Mouse (Mus musculus) 416B (cell line): ENCODE data around the gene E330021D16Rik.
A peak's percentile ranks its signal among the peaks of the same experiment; 100 is the strongest.
"Not testable (repeated sequence)": the region's sequence is repeated elsewhere in the genome, so short reads cannot be mapped to it uniquely, and the experiment has no call there.

Source experiments
- DNase-seq: peaks from one replicate; pipeline ENCODE4 v3.0.0; 2011; ENCODE audit warnings: low read depth

E330021D16Rik gene

GRCm38 (mm10) chr6:136415133-136415775 is at the start of gene E330021D16Rik:
Gene E330021D16Rik, minus strand, starts transcription at chr6:136415569.
- no peak for DNase-seq

DNA sequence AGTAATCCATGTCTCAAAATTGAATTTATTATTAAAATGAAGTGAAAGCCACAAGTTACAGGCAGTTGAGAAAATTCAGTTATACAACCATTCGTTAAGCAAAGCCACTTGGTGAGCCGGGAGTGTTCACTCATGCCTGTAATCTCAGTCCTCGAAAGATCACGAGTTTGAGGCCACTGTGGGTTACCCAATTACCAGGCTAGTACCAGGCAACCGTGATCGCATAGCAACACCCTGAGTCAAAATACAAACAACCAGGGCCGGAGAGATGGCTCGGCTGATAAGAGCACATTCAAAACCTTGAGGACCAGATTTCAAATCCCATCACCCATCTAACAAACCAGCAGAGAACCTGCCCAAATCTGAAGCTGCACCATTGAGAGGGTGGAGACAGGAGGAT is 49.7 kb upstream of the E330021D16Rik start:
- DNase-seq, result peak; percentile 75

- DNase-seq, result peak; percentile 87
These were observed 48.8 kb upstream of the E330021D16Rik start for GRCm38 (mm10) chr6:136464121-136464621.

DNA sequence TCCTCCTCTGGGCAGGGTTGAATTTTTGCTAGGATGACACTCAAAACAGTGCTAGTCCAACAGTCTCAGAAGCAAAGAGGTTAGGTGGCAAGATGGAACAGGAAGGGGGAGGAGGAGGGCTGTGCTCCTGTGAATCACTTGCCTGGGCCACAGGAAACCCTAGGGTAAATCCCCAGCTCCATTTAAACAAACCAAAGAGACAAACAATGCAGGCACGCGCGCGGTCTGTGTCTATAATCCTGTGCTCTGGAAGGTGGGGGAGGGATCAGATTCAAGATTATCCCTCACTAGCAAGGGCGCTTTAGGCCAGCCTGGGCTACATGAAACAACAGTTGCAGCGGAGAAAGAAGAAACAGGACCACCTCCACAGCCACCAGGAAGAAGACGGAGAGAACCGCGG is 48.1 kb upstream of the E330021D16Rik start:
- peak; percentile 89 for DNase-seq

GRCm38 (mm10) chr6:136459156-136459555 is 43.8 kb upstream of the E330021D16Rik start:
- DNase-seq, result no peak

DNA sequence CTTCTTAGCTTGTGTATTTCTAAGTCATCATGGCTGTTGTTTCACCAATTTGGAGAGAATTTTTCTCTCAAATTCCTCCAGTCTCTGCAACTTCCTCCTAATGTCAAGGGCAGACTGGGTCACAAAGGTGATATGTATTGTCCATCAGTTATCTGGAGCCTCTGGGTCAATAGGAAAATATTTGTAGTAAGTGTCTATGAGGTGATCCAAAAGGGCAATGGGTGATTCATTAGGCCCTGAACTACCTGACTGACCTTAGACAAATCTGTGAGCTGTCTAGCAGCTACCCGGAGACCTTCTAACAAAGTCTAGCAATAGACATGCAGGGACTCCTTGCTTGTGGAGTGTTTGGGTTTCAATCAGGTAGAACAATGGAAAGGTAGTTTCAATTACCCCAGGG is 40.9 kb upstream of the E330021D16Rik start:
- DNase-seq, result no peak

DNA sequence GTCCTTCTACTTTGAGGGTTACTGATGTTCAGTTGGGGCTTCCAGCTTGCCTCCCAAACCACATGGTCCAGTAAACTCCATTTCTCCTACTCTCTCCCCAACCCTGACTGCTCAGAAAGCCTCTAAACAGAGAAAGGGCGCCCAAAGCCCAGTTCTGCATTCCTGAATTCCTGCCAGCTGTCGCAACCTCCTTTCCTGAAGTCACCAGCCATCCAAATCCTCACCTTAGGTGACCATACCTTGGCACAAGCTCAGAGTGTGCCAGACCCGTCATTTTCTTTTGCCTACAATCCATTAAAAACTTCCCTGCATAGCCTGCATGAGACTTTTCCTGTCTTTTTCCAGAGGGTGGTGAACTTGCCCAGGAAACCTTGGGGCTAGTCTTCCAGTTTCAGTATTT is 40.3 kb upstream of the E330021D16Rik start:
- no peak for DNase-seq

DNA sequence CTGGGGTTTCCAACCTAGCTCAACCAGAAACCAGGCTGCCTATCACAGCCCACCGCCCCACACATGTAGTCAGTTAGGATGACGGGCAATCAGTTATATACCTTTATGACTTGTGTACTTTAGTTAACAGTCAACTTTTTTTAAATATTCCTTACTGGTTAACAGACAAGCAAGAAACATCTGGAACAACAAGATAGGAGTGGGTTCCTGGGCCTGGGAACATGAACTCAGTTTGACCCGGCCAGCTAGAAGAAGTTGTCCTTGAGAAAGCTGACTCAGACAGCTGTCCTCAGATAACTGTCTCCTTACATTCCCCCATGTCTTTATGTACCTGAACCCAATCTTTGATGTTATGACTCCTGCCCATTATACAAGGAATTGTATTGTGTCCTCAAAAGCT is 37.3 kb upstream of the E330021D16Rik start:
- peak; percentile 56 for DNase-seq

- DNase-seq, result no peak
These were observed 35.5 kb upstream of the E330021D16Rik start for GRCm38 (mm10) chr6:136450863-136451262.

GRCm38 (mm10) chr6:136449930-136450329 is 34.6 kb upstream of the E330021D16Rik start:
- DNase-seq, result peak; percentile 93

DNA sequence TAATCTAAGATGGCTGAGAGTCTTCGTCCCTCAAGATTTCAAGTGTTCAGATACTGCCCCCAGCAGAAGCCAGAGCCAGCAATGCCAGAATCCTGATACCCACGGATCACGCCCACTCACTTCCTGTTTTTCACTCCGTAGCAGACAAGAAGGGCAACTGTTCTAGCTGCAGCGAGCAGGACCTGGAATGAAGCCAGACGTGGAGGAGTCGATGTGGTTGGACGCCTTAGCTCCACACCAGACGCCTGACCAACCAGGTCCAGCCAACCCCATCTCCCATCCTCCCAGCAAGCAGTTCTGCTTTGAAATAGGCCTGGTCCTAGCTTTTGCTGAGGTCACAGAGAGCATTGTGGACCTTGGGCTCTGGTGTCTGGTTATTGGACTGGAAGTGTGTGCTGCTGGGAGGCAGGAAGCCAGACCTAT is 33.9 kb upstream of the E330021D16Rik start:
- peak; percentile 99 for DNase-seq

- DNase-seq, result not testable (repeated sequence)
These were observed 23.8 kb upstream of the E330021D16Rik start for GRCm38 (mm10) chr6:136439205-136439604.

DNA sequence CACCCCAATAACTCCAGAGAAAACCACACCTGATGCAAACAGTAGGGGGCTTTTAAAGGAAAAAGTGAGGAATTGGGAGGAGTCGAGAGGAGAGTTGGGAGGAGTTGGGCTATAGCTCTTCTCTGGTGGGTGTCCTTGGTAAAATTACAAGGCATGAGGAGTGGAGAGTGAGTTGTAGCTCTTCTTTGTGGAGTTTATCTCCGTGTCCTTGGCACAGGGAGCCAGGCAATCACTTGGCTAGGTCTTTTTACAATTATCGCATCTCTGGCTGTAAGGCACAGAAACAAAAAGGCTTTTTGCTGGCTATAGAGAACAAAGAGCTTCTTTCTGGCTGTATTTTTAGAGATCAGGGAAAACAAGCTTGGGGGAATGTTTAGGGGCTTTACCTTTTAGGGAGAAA is 20.8 kb upstream of the E330021D16Rik start:
- not testable (repeated sequence) for DNase-seq

DNA sequence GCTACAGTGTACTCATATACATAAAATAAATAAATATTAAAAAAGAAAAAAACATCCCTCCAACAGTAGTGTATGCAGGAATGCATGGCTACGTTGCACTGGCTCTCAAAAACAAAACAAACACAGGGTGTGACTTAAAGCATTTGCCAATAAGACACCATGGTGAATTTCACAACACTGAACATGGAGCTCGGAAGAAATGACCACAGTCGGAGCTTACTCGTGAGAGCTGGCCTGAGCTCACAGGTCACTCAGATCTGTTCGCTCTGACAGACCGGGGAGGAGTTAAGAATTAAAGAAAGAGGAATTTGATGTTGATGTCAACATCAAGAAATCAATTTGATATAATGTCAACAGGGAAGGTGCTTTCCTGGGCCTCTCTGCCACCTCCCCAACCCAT is 18.2 kb upstream of the E330021D16Rik start:
- DNase-seq, result peak; percentile 46

GRCm38 (mm10) chr6:136431896-136432248 is 16.5 kb upstream of the E330021D16Rik start:
- no peak for DNase-seq

GRCm38 (mm10) chr6:136431169-136431895 is 16.0 kb upstream of the E330021D16Rik start:
- DNase-seq, result peak; percentile 95

DNA sequence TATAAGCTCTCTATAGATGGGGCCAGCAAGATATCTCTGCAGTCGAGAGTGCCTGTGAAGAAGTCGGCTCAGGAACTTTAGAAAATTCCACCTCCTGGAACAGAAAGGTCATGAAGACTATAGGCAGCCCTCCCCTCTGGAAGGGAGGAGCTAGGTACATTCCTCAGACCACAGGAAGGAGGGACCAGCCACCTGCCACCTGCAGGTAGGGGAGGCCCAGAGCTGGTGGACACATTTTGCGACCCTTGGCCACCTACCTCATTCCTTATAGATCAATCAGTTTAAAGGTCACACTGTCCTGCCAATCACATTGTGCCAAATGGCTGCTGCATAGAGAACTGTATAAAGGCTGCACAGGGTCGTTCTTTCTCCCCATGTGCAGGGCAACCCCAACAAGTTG is 14.1 kb upstream of the E330021D16Rik start:
- DNase-seq, result no peak

DNA sequence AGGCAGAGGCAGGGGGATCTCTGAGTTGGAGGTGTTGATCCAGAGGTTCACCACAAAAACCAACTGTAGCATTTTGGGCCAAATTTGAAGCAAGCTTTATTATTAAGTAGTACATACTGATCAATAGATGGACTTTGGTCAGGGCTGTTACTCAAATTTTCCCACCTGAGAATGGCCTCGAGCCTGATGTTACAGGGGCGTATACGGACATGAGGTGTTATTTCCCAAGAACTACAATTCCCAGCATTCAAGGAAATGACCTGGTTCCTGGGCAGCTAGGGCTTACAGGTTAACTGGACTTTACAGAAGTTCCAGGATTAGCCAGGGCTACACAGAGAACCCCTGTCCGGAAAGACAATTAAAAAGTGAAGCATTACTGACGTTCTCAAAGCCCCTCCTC is 13.0 kb upstream of the E330021D16Rik start:
- DNase-seq, result no peak

DNA sequence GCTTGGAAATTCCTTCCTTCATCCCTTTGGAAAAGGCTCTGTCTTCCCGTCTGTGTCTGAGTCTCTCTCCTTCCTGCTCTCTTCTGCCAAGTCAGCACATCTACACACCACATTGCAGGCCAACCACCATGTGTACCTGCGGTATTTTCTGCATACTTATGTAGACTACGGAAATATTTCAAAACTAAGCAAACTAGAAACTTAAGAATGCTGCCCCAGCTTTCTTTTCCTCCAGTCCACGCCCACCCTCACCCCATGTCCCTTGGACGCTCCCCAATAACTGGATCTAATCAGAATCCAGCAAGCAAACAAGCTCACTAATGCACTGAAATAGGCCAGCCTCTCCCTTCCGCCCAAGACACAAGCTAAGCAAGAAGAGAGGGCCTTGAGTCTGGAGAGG is 11.9 kb upstream of the E330021D16Rik start:
- no peak for DNase-seq

DNA sequence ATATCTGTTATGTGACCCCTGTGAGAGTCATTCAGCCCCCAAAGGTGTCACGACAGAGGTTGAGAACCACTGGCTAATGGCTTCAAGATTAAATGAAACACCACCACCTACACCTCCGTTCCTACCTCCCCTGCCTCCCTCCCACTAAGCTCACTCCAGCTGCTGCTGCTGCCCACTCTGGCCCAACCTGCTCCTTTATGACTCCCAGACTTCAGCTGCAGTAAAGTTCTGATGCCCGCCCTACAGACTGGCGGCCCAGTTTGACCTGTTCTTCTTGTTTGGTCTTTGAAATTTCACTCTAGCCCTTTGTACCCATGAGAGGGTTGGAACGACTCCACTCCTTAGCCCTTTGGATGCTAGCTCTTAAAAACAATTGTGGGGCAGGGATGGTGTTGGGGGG is 10.6 kb upstream of the E330021D16Rik start:
- no peak for DNase-seq

DNA sequence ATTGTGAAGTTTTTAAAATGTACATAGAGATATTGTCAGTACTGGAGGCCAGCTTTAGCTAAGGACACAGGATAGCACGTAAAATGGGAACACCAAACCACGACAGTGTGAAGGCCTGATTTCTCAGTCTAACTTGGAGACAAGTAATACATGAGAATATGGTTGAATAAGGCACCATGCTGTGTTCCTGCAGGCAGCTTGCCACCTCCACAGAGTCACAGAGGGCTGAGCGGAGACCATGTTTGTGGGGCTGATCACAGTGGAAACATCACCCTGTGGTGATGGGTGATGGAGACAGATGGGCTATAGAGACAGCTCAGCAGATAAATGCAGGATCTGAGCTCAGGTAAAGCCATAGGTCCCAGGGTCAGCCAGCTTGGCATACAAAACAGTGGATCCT is 8.8 kb upstream of the E330021D16Rik start:
- no peak for DNase-seq

DNA sequence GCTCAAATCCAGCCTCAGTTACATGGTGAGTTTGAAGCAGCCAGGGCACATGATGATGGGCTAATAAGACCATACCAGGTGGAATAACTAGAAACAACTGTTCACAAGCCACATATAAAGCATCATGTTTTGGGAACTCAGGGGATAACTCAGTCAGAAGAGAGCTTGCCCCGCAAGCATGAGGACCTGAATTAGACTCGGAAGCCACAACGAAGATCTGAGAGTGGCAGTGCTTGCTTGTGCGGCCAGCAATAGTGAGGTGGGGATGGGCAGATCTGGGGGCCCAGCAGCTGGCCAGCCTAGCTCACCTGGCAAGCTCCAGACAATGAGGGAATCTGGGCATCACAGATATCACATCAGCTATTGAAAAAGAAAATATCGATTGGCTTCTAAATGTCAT is 7.8 kb upstream of the E330021D16Rik start:
- no peak for DNase-seq

DNA sequence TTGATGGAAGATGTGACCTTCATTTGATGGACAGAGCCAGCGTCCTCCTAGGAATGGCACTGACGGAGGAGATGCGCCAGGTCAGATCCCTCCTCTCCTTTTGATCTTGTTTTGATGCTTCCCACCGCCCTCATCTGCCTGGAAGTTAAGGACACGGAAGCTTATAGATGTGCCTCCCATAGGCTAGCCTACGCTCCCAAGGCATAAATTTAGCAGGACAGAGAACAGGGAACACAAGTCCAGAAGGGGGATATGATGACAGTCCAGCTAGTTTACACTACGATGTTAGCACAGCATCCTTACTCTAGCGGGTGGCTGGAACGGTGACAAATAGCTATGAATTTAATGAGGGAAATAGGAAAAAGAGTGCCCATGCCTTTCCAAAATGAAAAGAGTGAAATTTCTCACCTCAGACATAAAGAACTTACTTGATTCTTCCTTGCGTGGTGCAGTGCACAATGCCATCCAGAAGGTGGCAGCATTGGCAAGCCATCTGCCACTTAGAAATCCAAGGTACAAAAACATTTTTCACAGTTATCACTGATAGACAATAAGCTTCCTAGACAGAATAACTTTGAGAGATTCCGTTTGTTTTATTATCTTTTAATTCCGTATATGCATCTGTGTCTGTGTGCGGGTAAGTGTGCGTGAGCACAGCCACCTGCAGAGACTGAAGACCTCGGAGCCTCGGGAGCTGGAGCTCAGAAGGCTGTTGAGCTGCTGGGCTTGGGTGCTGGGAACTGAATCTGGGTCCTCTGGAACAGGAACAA is 6.9 kb upstream of the E330021D16Rik start:
- peak; percentile 86 for DNase-seq
